Mouse (Mus musculus): ENCODE results near the gene Mael.

DNA sequence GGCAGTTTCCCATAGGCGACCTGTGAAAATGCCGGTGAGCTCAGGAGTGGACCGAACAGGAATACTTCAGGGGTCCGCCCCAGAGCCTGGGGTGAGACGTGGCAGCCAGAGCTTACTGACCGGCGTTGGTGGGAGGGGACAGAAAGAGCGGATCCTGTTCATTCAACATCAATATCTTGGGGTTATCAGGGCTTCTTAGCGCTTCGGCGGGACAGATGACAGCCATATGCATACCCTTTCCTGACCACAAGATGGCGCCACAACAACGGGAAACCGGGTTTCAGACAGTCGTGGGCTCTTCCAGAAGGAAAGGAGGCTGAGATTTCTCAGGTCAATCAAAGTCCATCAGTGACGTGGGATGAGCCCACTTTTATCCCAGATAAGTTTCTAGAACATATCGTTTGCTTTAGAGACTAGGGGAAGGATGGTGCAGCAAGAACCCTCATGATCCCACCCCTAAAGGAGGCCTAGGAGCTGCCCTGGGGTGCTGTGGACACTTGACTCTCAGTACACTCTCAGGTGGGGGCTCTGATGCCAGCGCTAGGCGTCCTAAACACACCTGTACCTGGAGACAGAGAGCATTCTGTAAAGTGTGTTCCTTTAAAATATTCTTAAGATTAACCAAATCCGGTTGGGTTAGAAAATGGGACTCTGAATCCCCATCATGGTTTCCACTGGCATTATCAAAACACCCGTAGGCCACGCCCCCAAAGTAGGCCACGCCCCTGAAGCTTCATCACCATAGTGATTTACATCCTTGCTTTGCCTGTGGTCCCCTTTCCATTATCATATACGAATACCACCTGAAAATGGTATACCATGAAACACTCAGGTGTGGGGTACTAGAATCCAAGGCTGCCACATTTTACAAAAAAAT, 77.7 kb downstream of the Mael start:
- TF ChIP-seq CTCF (IDR thresholded peaks at IDR 0.05; ENCODE audit: low read depth) (peak; percentile 93), EP300 (optimal IDR thresholded peaks at IDR 0.05) (no peak)
